Mouse (Mus musculus): ENCODE data around the gene Tnfaip6. TPM values are rescaled to one million over a fixed set of nuclear protein-coding genes. Genes with fewer than 3 reads are reported as not detected.

Tnfaip6 gene
- polyA plus RNA-seq, 1 experiment from 2014 or later = 4.8 TPM

Other genes with a start within 250 kb of the Tnfaip6 start
- gene Rbm43, start 102.8 kb upstream of the Tnfaip6 start, polyA plus RNA-seq (2015; fragmentation: Nextera tagmentation; extraction: Ambion mirVana) = 15.1 and 16.5 TPM in 2 replicates
- 18.7 and 22.4 TPM in 2 replicates for gene Nmi, start 64.5 kb upstream of the Tnfaip6 start, polyA plus RNA-seq (2015; fragmentation: Nextera tagmentation; extraction: Ambion mirVana)
- 16.1 and 17.3 TPM in 2 replicates for gene Rif1, start 34.8 kb downstream of the Tnfaip6 start, polyA plus RNA-seq (2015; fragmentation: Nextera tagmentation; extraction: Ambion mirVana)